Mouse (Mus musculus): ENCODE results near the gene Krt27. TPM values are rescaled to one million over a fixed set of nuclear protein-coding genes. Genes with fewer than 3 reads are reported as not detected.

Krt27 gene
- polyA plus RNA-seq, 1 experiment: not detected

GRCm38 (mm10) chr11:99369229-99369628, 18.3 kb upstream of the Krt27 start:
- no peak overlapping the region for H3K4me3 ChIP-seq (ENCODE audit: insufficient read depth, low read depth, low read length)
- no peak overlapping the region for H3K27ac ChIP-seq (replicated peaks; ENCODE audit: low read depth, low read length)
- H3K4me1 ChIP-seq (ENCODE audit: control insufficient read depth, insufficient read depth, insufficient read length, low read length): no peaks in the 10 kb centered on the region

GRCm38 (mm10) chr11:99366791-99367190, 15.9 kb upstream of the Krt27 start:
- H3K4me3 ChIP-seq (ENCODE audit: insufficient read depth, low read depth, low read length): no peak overlapping the region
- no peaks in the 10 kb centered on the region for H3K4me1 ChIP-seq (ENCODE audit: control insufficient read depth, insufficient read depth, insufficient read length, low read length)
- no peak overlapping the region for H3K27ac ChIP-seq (replicated peaks; ENCODE audit: low read depth, low read length)

- no peak overlapping the region for H3K4me3 ChIP-seq (ENCODE audit: insufficient read depth, low read depth, low read length)
- no peak overlapping the region for H3K27ac ChIP-seq (replicated peaks; ENCODE audit: low read depth, low read length)
- H3K4me1 ChIP-seq (ENCODE audit: control insufficient read depth, insufficient read depth, insufficient read length, low read length): no peaks in the 10 kb centered on the region
Observed at GRCm38 (mm10) chr11:99364412-99364811, 13.5 kb upstream of the Krt27 start.

- Histone ChIP-seq H3K27ac (replicated peaks; ENCODE audit: low read depth, low read length) (no peak overlapping the region), H3K4me3 (ENCODE audit: insufficient read depth, low read depth, low read length) (no peak overlapping the region), H3K4me1 (ENCODE audit: control insufficient read depth, insufficient read depth, insufficient read length, low read length) (no peaks in the 10 kb centered on the region)
Observed at GRCm38 (mm10) chr11:99361423-99361822, 10.5 kb upstream of the Krt27 start.

- H3K4me3 ChIP-seq (ENCODE audit: insufficient read depth, low read depth, low read length): no peak overlapping the region
- H3K27ac ChIP-seq (replicated peaks; ENCODE audit: low read depth, low read length): no peak overlapping the region
- no peaks in the 10 kb centered on the region for H3K4me1 ChIP-seq (ENCODE audit: control insufficient read depth, insufficient read depth, insufficient read length, low read length)
Observed at GRCm38 (mm10) chr11:99339299-99339847, 11.5 kb downstream of the Krt27 start.

GRCm38 (mm10) chr11:99337866-99338265, 13.0 kb downstream of the Krt27 start, which contains the start of gene Krt26:
Gene Krt26 (minus strand): TSS chr11:99337966.
- Histone ChIP-seq H3K4me3 (ENCODE audit: insufficient read depth, low read depth, low read length) (no peak within 1 kb of the TSS), H3K27ac (replicated peaks; ENCODE audit: low read depth, low read length) (no peak within 1 kb of the TSS)

GRCm38 (mm10) chr11:99333426-99333825, 17.5 kb downstream of the Krt27 start:
- H3K4me3 ChIP-seq (ENCODE audit: insufficient read depth, low read depth, low read length): no peak overlapping the region
- H3K27ac ChIP-seq (replicated peaks; ENCODE audit: low read depth, low read length): no peak overlapping the region
- H3K4me1 ChIP-seq (ENCODE audit: control insufficient read depth, insufficient read depth, insufficient read length, low read length): no peaks in the 10 kb centered on the region

More at GRCm38 (mm10) chr11:99337866-99338265, 13.0 kb downstream of the Krt27 start, which contains the start of gene Krt26:
- H3K4me1 ChIP-seq (ENCODE audit: control insufficient read depth, insufficient read depth, insufficient read length, low read length): no peaks in the 10 kb centered on the region

- no peak overlapping the region for H3K4me3 ChIP-seq (ENCODE audit: insufficient read depth, low read depth, low read length)
- H3K4me1 ChIP-seq (ENCODE audit: control insufficient read depth, insufficient read depth, insufficient read length, low read length): no peaks in the 10 kb centered on the region
- H3K27ac ChIP-seq (replicated peaks; ENCODE audit: low read depth, low read length): no peak overlapping the region
Observed at GRCm38 (mm10) chr11:99329655-99330054, 21.2 kb downstream of the Krt27 start.

- H3K27ac ChIP-seq (replicated peaks; ENCODE audit: low read depth, low read length): no peak within 1 kb of the TSS
- no peaks in the 10 kb centered on the region for H3K4me1 ChIP-seq (ENCODE audit: control insufficient read depth, insufficient read depth, insufficient read length, low read length)
- H3K4me3 ChIP-seq (ENCODE audit: insufficient read depth, low read depth, low read length): no peak within 1 kb of the TSS
Observed at GRCm38 (mm10) chr11:99322851-99323250, 28.1 kb downstream of the Krt27 start, which contains the start of gene Krt25. Gene Krt25 (minus strand): TSS chr11:99322951.

- Histone ChIP-seq H3K27ac (replicated peaks; ENCODE audit: low read depth, low read length) (no peak overlapping the region), H3K4me1 (ENCODE audit: control insufficient read depth, insufficient read depth, insufficient read length, low read length) (no peaks in the 10 kb centered on the region), H3K4me3 (ENCODE audit: insufficient read depth, low read depth, low read length) (no peak overlapping the region)
Observed at GRCm38 (mm10) chr11:99321094-99321493, 29.8 kb downstream of the Krt27 start.

GRCm38 (mm10) chr11:99319127-99319526, 31.8 kb downstream of the Krt27 start:
- Histone ChIP-seq H3K4me1 (ENCODE audit: control insufficient read depth, insufficient read depth, insufficient read length, low read length) (no peaks in the 10 kb centered on the region), H3K4me3 (ENCODE audit: insufficient read depth, low read depth, low read length) (no peak overlapping the region), H3K27ac (replicated peaks; ENCODE audit: low read depth, low read length) (no peak overlapping the region)

- Histone ChIP-seq H3K27ac (replicated peaks; ENCODE audit: low read depth, low read length) (no peak overlapping the region), H3K4me1 (ENCODE audit: control insufficient read depth, insufficient read depth, insufficient read length, low read length) (no peaks in the 10 kb centered on the region), H3K4me3 (ENCODE audit: insufficient read depth, low read depth, low read length) (no peak overlapping the region)
Observed at GRCm38 (mm10) chr11:99316543-99316942, 34.4 kb downstream of the Krt27 start.

GRCm38 (mm10) chr11:99314594-99314993, 36.3 kb downstream of the Krt27 start:
- Histone ChIP-seq H3K27ac (replicated peaks; ENCODE audit: low read depth, low read length) (no peak overlapping the region), H3K4me1 (ENCODE audit: control insufficient read depth, insufficient read depth, insufficient read length, low read length) (no peaks in the 10 kb centered on the region), H3K4me3 (ENCODE audit: insufficient read depth, low read depth, low read length) (no peak overlapping the region)

GRCm38 (mm10) chr11:99310882-99311281, 40.0 kb downstream of the Krt27 start:
- H3K4me1 ChIP-seq (ENCODE audit: control insufficient read depth, insufficient read depth, insufficient read length, low read length): no peaks in the 10 kb centered on the region
- H3K27ac ChIP-seq (replicated peaks; ENCODE audit: low read depth, low read length): no peak overlapping the region
- H3K4me3 ChIP-seq (ENCODE audit: insufficient read depth, low read depth, low read length): no peak overlapping the region

GRCm38 (mm10) chr11:99307579-99307978, 43.3 kb downstream of the Krt27 start:
- no peaks in the 10 kb centered on the region for H3K4me1 ChIP-seq (ENCODE audit: control insufficient read depth, insufficient read depth, insufficient read length, low read length)
- H3K4me3 ChIP-seq (ENCODE audit: insufficient read depth, low read depth, low read length): no peak overlapping the region
- no peak overlapping the region for H3K27ac ChIP-seq (replicated peaks; ENCODE audit: low read depth, low read length)
